10 mouse cellular contexts compared by ENCODE assay signal in genomic region chr16:37939082-37939863, GRCm38 (mm10). TPM values are rescaled to one million over a fixed set of nuclear protein-coding genes. Genes with fewer than 3 reads are reported as not detected.
DNase-seq lines count a peak whose midpoint lies in the region; ATAC-seq lines count a peak whose summit lies in the region.
"Had no signal": no experiment of that assay in that cellular context is flagged by ENCODE, and none has a peak within 500 bp of the region (broad histone marks: within the 10 kb centered on the region; RNA-seq: fewer than 3 reads in every experiment).

No protein-coding gene starts in this region.

- peak; percentile 14 for DNase-seq in brain, adult 2 months (ENCODE audit: low read depth, low spot score)
- DNase-seq in midbrain, embryonic 14.5 days, result no peak
- DNase-seq in B cell, adult 2 months, result no peak
- no peak for DNase-seq in thymus, postnatal 36 days
- DNase-seq in thymus, postnatal 14 days, result no peak

- no peaks in the 10 kb centered on the region for H3K9me3 ChIP-seq in embryonic facial prominence, embryonic 13.5 days
- H3K9me3 ChIP-seq in hindbrain, embryonic 13.5 days, result no peaks in the 10 kb centered on the region
- no peaks in the 10 kb centered on the region for H3K9me3 ChIP-seq in midbrain, embryonic 14.5 days (ENCODE audit: control insufficient read depth, low read length)
- H3K9me3 ChIP-seq: heart, embryonic 13.5 days; liver, embryonic 12.5 days had no signal

- no peak overlapping the region for H3K27ac ChIP-seq in embryonic facial prominence, embryonic 13.5 days
- peak overlapping the region; percentile 79 for H3K27ac ChIP-seq in hindbrain, embryonic 13.5 days
- H3K27ac ChIP-seq in midbrain, embryonic 14.5 days (replicated peaks; ENCODE audit: low read depth, low read length), result peak overlapping the region; percentile 78
- H3K27ac ChIP-seq: heart, embryonic 13.5 days; liver, embryonic 12.5 days had no signal

- H3K36me3 ChIP-seq in embryonic facial prominence, embryonic 13.5 days, result no peaks in the 10 kb centered on the region
- no peaks in the 10 kb centered on the region for H3K36me3 ChIP-seq in hindbrain, embryonic 13.5 days
- H3K36me3 ChIP-seq in midbrain, embryonic 14.5 days (ENCODE audit: control insufficient read depth, insufficient read depth, low read length), result no peaks in the 10 kb centered on the region
- H3K36me3 ChIP-seq: heart, embryonic 13.5 days; liver, embryonic 12.5 days had no signal

- peak overlapping the region; percentile 26; the same call in 1 of the 2 replicates for H3K4me2 ChIP-seq in embryonic facial prominence, embryonic 13.5 days
- H3K4me2 ChIP-seq in hindbrain, embryonic 13.5 days, result peak overlapping the region; percentile 48
- peak overlapping the region; percentile 32 for H3K4me2 ChIP-seq in midbrain, embryonic 14.5 days (ENCODE audit: low read length)
- H3K4me2 ChIP-seq: heart, embryonic 13.5 days; liver, embryonic 12.5 days had no signal

- no peak overlapping the region for H3K9ac ChIP-seq in embryonic facial prominence, embryonic 13.5 days
- no peak overlapping the region for H3K9ac ChIP-seq in hindbrain, embryonic 13.5 days
- no peak overlapping the region for H3K9ac ChIP-seq in midbrain, embryonic 14.5 days (replicated peaks; ENCODE audit: low read length)
- H3K9ac ChIP-seq: heart, embryonic 13.5 days; liver, embryonic 12.5 days had no signal

- ATAC-seq in embryonic facial prominence, embryonic 13.5 days (ENCODE audit: insufficient number of reproducible peaks, insufficient read depth, low FRiP score, low TSS enrichment, low read depth), result no peak
- peak; percentile 62 for ATAC-seq in hindbrain, embryonic 13.5 days (ENCODE audit: low FRiP score)
- no peak for ATAC-seq in midbrain, embryonic 14.5 days (ENCODE audit: low FRiP score, low TSS enrichment)
- ATAC-seq in megakaryocyte-erythroid progenitor cell, adult 5-6 weeks (replicated peaks; ENCODE audit: low FRiP score, low TSS enrichment, poor library complexity, severe bottlenecking), result no peak
- ATAC-seq: liver, embryonic 12.5 days had no signal

- H3K4me3 ChIP-seq in embryonic facial prominence, embryonic 13.5 days, result no peak overlapping the region
- peak overlapping the region; percentile 15; the same call in 1 of the 2 replicates for H3K4me3 ChIP-seq in hindbrain, embryonic 13.5 days
- no peak overlapping the region for H3K4me3 ChIP-seq in midbrain, embryonic 14.5 days (replicated peaks; ENCODE audit: low read depth, low read length)
- H3K4me3 ChIP-seq: heart, embryonic 13.5 days; liver, embryonic 12.5 days had no signal

- H3K4me1 ChIP-seq in embryonic facial prominence, embryonic 13.5 days, result peaks cover 16% of the 10 kb centered on the region
- H3K4me1 ChIP-seq in hindbrain, embryonic 13.5 days (replicated peaks), result peaks cover 46% of the 10 kb centered on the region
- H3K4me1 ChIP-seq in midbrain, embryonic 14.5 days (ENCODE audit: control insufficient read depth, insufficient read depth, low read length), result peaks cover 16% of the 10 kb centered on the region
- H3K4me1 ChIP-seq: heart, embryonic 13.5 days; liver, embryonic 12.5 days had no signal

- H3K27me3 ChIP-seq in embryonic facial prominence, embryonic 13.5 days, result 0 out of 2 replicates have a peak, but pooled peaks cover 4% of the 10 kb centered on the region
- no peaks in the 10 kb centered on the region for H3K27me3 ChIP-seq in hindbrain, embryonic 13.5 days
- H3K27me3 ChIP-seq in midbrain, embryonic 14.5 days (ENCODE audit: control insufficient read depth, insufficient read depth, low read length), result no peaks in the 10 kb centered on the region
- H3K27me3 ChIP-seq: heart, embryonic 13.5 days; liver, embryonic 12.5 days had no signal

- WGBS in embryonic facial prominence, embryonic 13.5 days, result 67% methylated on average over 11 of the region's 11 CpGs
- WGBS in hindbrain, embryonic 13.5 days, result 60% methylated on average over 11 of the region's 11 CpGs
- 62% methylated on average over 11 of the region's 11 CpGs for WGBS in midbrain, embryonic 14.5 days

RNA-seq across cellular contexts. Expression of gene Gpr156, which starts 23.0 kb away (rescaled TPM):
- polyA plus RNA-seq in embryonic facial prominence, embryonic 13.5 days (2015; fragmentation: Nextera tagmentation; extraction: Ambion mirVana), result 0.37 and 0.58 TPM in 2 replicates
- 5.0 TPM in 2 replicates for polyA plus RNA-seq in hindbrain, embryonic 13.5 days (2015; fragmentation: Nextera tagmentation; extraction: Ambion mirVana)
- 5.6 and 7.6 TPM in 2 replicates for polyA plus RNA-seq in midbrain, embryonic 14.5 days (2014; fragmentation: Nextera tagmentation; extraction: Ambion mirVana)
- total RNA-seq in megakaryocyte-erythroid progenitor cell, adult 5-6 weeks (2014; fragmentation: Nextera tagmentation), result not detected in 2 replicates
- total RNA-seq in megakaryocyte-erythroid progenitor cell, adult 5-6 weeks (2017), result not detected in 2 replicates
- polyA plus RNA-seq: liver, embryonic 12.5 days had no signal
